ENCODE assay signal across 14 mouse cellular contexts in the genomic region with DNA sequence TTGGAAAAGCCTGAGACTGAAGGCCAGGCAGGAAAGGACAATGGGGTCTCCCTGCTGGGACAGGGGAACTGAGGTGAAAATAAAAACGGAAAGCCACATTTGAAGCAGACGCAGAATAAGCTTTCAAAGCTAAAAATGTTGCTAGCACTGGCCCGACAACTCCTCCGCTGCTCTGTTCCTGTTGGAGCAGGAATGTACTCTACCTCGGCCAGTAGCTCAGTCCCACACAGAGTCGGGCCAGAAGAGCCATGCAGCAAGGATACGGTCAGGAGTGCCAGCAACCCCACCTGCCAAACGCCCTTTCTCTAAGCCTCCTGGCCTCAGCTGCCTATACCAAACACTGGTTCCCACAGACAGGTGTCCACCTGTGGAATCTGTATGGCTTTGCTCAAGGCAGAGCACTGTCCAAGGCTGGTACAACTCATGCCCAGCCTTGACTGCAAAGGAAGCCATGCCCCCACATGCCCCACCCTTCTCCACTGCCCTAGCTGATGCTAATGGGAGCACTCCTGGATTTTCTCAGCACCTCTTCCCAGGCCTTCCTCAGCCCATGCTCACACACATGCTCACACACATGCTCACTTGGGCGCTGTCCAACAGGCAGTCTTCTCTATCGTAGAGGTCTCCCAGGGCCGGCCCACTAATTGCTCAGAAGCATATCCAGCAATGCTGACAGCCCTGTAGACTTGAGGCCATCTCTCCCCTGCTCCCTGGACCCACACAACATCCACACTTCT.
DNase-seq lines count a peak whose midpoint lies in the region; ATAC-seq and TF ChIP-seq lines count a peak whose summit lies in the region.
"Had no signal": no experiment of that assay in that cellular context is flagged by ENCODE, and none has a peak within 500 bp of the region (broad histone marks: within the 10 kb centered on the region; RNA-seq: fewer than 3 reads in every experiment).

No protein-coding gene starts in this region.

- intact Hi-C loops in left cerebral cortex, postnatal 14 days (cut with DNase I), result loop anchor here (5.0 kb wide), 1 partner anchor 75 kb away; a partner anchor contains a TSS

- H3K9me3 ChIP-seq in hindbrain, postnatal 0 days (ENCODE audit: low read length), result no peaks in the 10 kb centered on the region
- H3K9me3 ChIP-seq in hindbrain, embryonic 13.5 days, result no peaks in the 10 kb centered on the region
- H3K9me3 ChIP-seq in midbrain, postnatal 0 days (ENCODE audit: low read length), result no peaks in the 10 kb centered on the region
- no peaks in the 10 kb centered on the region for H3K9me3 ChIP-seq in midbrain, embryonic 15.5 days
- H3K9me3 ChIP-seq: hindbrain, embryonic 10.5 days; lung, embryonic 15.5 days had no signal

- WGBS in hindbrain, postnatal 0 days, result 56% methylated on average over 11 of the region's 11 CpGs
- WGBS in hindbrain, embryonic 13.5 days, result 76% methylated on average over 11 of the region's 11 CpGs
- 72% methylated on average over 11 of the region's 11 CpGs for WGBS in midbrain, postnatal 0 days
- 74% methylated on average over 11 of the region's 11 CpGs for WGBS in midbrain, embryonic 15.5 days

- TF ChIP-seq CTCF in hindbrain, postnatal 0 days (IDR thresholded peaks at IDR 0.05; ENCODE audit: low read depth), result no peak
- no peak for TF ChIP-seq CTCF in midbrain, postnatal 0 days (IDR thresholded peaks at IDR 0.05)

- no peak overlapping the region for H3K9ac ChIP-seq in hindbrain, postnatal 0 days (replicated peaks; ENCODE audit: low read length)
- no peak overlapping the region for H3K9ac ChIP-seq in hindbrain, embryonic 13.5 days
- no peak overlapping the region for H3K9ac ChIP-seq in midbrain, postnatal 0 days (replicated peaks; ENCODE audit: low read length, poor library complexity, severe bottlenecking)
- H3K9ac ChIP-seq in midbrain, embryonic 15.5 days, result no peak overlapping the region
- H3K9ac ChIP-seq: lung, embryonic 15.5 days had no signal

- H3K27ac ChIP-seq in hindbrain, postnatal 0 days, result no peak overlapping the region
- H3K27ac ChIP-seq in hindbrain, embryonic 13.5 days, result no peak overlapping the region
- H3K27ac ChIP-seq in midbrain, postnatal 0 days (ENCODE audit: low read depth, low read length), result no peak overlapping the region
- no peak overlapping the region for H3K27ac ChIP-seq in midbrain, embryonic 15.5 days
- H3K27ac ChIP-seq: hindbrain, embryonic 10.5 days; kidney, postnatal 0 days; lung, embryonic 15.5 days had no signal

- peak; percentile 80 to 86 for DNase-seq in cerebellum, postnatal 14 days
- DNase-seq in cerebellum, adult 8-10 months, result no peak
- peak; percentile 52 for DNase-seq in hindbrain, postnatal 0 days (ENCODE audit: low spot score)
- DNase-seq in midbrain, postnatal 0 days (ENCODE audit: low spot score), result peak; percentile 56
- peak; percentile 36 to 58 for DNase-seq in left cerebral cortex, postnatal 14 days (ENCODE audit: low spot score in 2 of 2)
- no peak for DNase-seq in heart, adult 9 months (ENCODE audit: low spot score in 2 of 2)
- DNase-seq: embryo, embryonic 11 days had no signal

- no peaks in the 10 kb centered on the region for H3K36me3 ChIP-seq in hindbrain, postnatal 0 days (ENCODE audit: insufficient read depth, low read length)
- no peaks in the 10 kb centered on the region for H3K36me3 ChIP-seq in hindbrain, embryonic 13.5 days
- no peaks in the 10 kb centered on the region for H3K36me3 ChIP-seq in midbrain, postnatal 0 days (ENCODE audit: insufficient read depth, low read length)
- H3K36me3 ChIP-seq in midbrain, embryonic 15.5 days (replicated peaks), result no peaks in the 10 kb centered on the region; the same call in 1 of the 2 replicates
- H3K36me3 ChIP-seq: hindbrain, embryonic 10.5 days; lung, embryonic 15.5 days had no signal

- H3K27me3 ChIP-seq in hindbrain, postnatal 0 days (ENCODE audit: insufficient read depth, low read length), result peaks cover 2% of the 10 kb centered on the region; the same call in 1 of the 2 replicates
- H3K27me3 ChIP-seq in hindbrain, embryonic 13.5 days, result 0 out of 2 replicates have a peak, but pooled peaks cover 4% of the 10 kb centered on the region
- no peaks in the 10 kb centered on the region for H3K27me3 ChIP-seq in midbrain, postnatal 0 days (ENCODE audit: insufficient read depth, low read length)
- H3K27me3 ChIP-seq in midbrain, embryonic 15.5 days (replicated peaks), result no peaks in the 10 kb centered on the region

- H3K4me2 ChIP-seq in hindbrain, postnatal 0 days (ENCODE audit: low read depth, low read length), result no peak overlapping the region
- H3K4me2 ChIP-seq in hindbrain, embryonic 13.5 days, result no peak overlapping the region
- no peak overlapping the region for H3K4me2 ChIP-seq in midbrain, postnatal 0 days (ENCODE audit: low read depth, low read length, poor library complexity, severe bottlenecking)
- H3K4me2 ChIP-seq in midbrain, embryonic 15.5 days, result no peak overlapping the region
- H3K4me2 ChIP-seq: liver, embryonic 11.5 days; lung, embryonic 15.5 days had no signal

- no peak overlapping the region for H3K4me3 ChIP-seq in hindbrain, postnatal 0 days (ENCODE audit: low read length)
- H3K4me3 ChIP-seq in hindbrain, embryonic 13.5 days, result no peak overlapping the region
- no peak overlapping the region for H3K4me3 ChIP-seq in midbrain, postnatal 0 days (ENCODE audit: low read depth, low read length)
- no peak overlapping the region for H3K4me3 ChIP-seq in midbrain, embryonic 15.5 days
- H3K4me3 ChIP-seq: hindbrain, embryonic 10.5 days; lung, embryonic 15.5 days had no signal

- H3K4me1 ChIP-seq in hindbrain, postnatal 0 days (ENCODE audit: insufficient read depth, low read length), result no peaks in the 10 kb centered on the region
- peaks cover 12% of the 10 kb centered on the region for H3K4me1 ChIP-seq in hindbrain, embryonic 13.5 days (replicated peaks)
- no peaks in the 10 kb centered on the region for H3K4me1 ChIP-seq in midbrain, postnatal 0 days (ENCODE audit: insufficient read depth, low read length)
- 0 out of 2 replicates have a peak, but pooled peaks cover 1% of the 10 kb centered on the region for H3K4me1 ChIP-seq in midbrain, embryonic 15.5 days
- H3K4me1 ChIP-seq: hindbrain, embryonic 10.5 days; lung, embryonic 15.5 days had no signal

- peak; percentile 19; the same call in 1 of the 2 replicates for ATAC-seq in hindbrain, postnatal 0 days
- ATAC-seq in hindbrain, embryonic 13.5 days (ENCODE audit: low FRiP score), result no peak
- ATAC-seq in midbrain, postnatal 0 days (ENCODE audit: low FRiP score), result no peak
- ATAC-seq in midbrain, embryonic 15.5 days (replicated peaks), result no peak
- ATAC-seq: intestine, embryonic 16.5 days had no signal

Comparison
In these comparisons a context has a peak if more than half of its experiments do, and no peak if none do; other contexts are left out.
1. DNase-seq: peak in cerebellum, postnatal 14 days (2 of 2), hindbrain, postnatal 0 days (single experiment), midbrain, postnatal 0 days (single experiment) and left cerebral cortex, postnatal 14 days (2 of 2); none in cerebellum, adult 8-10 months (single experiment) and heart, adult 9 months (0 of 2).